Mouse (Mus musculus) cerebellum, postnatal 10 days (tissue): ENCODE results near the gene Banf2.

Source experiments
- DNase-seq, 2 experiments: peaks; one replicate each; pipeline ENCODE4 v3.0.0; 2021; ENCODE audit warnings: mixed read lengths in 2 of 2

Banf2 gene

GRCm38 (mm10) chr2:144032664-144033063 is at the start of gene Banf2:
TSS of gene Banf2 (plus strand) at chr2:144033059.
- no peak for DNase-seq

DNA sequence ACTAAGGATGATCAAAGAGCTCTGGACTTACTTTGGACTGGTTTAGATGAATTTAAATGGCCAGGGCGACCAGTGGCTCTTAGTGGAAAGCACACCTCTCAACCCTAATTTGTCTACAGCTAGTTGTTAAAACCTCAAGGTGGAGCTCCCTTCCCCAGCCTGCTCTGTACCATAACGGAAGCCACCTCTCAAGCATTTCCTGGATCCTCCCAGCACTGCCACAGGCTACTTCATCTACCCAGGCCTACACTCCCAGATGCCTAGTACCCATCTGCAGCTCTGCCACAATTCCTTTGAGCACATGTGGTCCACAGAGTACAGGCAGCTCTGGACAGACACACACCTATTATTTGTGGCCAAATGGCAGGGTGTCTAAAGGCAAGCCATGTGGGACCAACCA is 49.4 kb upstream of the Banf2 start:
- DNase-seq: no peak

DNA sequence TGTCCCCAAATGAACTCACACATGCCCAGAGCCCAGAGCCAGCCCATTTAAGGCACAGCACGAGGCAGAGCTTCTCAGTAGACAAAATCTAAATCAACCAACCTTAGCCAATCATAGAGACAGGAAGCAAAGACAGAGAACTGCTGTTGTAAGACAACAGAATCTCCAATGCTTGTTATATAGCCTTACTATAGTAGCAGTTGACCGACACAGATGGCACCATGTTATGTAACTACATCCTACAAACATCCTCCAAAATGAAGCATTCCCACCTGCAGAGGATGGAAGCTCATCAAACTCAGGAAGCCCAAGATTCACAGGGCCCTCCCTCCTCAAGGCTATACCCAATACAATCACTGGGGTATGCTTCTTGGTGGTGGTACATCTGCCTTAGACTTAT is 45.4 kb upstream of the Banf2 start:
- peak; percentile 38 to 42 for DNase-seq

GRCm38 (mm10) chr2:143988016-143988415 is 44.8 kb upstream of the Banf2 start:
- peak; percentile 49 to 51 for DNase-seq

DNA sequence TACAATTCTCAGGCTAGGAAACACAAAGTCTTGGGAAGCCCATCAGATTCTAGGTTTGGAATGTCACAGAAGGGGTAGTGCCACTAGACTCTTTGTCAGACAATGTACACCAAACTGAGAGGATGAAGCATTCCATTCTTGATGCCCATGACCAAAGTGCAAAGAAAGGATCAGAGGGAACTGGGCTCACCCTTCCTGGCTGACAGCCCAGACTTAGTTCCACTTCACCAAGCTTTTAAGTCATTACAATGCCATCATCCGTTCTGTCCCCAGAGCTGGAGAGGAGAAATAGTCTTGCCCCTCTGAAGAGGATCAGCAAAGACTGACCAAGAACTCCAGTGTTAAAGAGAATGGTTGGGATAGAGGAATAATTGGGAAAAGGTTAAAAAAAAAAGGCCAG is 41.9 kb upstream of the Banf2 start:
- peak; percentile 59 to 64 for DNase-seq

DNA sequence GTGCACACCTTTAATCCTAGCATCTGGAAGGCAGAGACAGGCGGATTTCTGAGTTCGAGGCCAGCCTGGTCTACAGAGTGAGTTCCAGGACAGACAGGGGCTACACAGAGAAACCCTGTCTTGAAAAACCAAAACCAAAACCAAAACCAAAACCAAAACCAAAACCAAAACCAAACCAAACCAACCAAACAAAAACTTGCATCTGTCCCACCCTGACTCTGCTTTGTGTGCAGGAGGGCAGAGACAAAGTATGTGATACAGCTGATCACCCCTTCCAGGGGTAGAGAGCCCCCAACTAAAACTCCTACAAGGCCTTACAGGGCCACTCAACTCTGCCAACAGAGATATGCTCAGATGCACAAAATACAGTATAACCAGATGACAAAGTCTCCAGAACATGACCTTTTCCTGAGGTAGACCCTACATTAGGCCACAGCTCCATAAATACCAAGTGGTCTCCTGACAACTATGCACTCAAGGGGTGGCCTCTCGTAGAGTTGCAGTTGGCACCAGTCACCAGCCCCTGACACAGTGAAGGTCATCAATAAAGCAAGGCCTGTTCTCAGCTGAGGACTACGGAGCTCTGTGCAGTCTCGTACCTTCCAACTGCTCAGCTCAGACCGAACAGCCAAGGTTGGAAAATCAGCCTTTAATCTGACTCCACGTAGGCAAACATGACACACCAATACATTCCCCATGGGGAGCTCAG is 40.7 kb upstream of the Banf2 start:
- DNase-seq: no peak

- DNase-seq: no peak
These were observed 39.9 kb upstream of the Banf2 start for GRCm38 (mm10) chr2:143992977-143993376.

GRCm38 (mm10) chr2:144002229-144002984 is 30.5 kb upstream of the Banf2 start:
- DNase-seq: no peak

- peak; percentile 77 to 81 for DNase-seq
These were observed 29.3 kb upstream of the Banf2 start for GRCm38 (mm10) chr2:144003544-144003943.

- no peak for DNase-seq
These were observed 27.5 kb upstream of the Banf2 start for GRCm38 (mm10) chr2:144005166-144005955.

GRCm38 (mm10) chr2:144006686-144007085 is 26.2 kb upstream of the Banf2 start:
- no peak for DNase-seq

DNA sequence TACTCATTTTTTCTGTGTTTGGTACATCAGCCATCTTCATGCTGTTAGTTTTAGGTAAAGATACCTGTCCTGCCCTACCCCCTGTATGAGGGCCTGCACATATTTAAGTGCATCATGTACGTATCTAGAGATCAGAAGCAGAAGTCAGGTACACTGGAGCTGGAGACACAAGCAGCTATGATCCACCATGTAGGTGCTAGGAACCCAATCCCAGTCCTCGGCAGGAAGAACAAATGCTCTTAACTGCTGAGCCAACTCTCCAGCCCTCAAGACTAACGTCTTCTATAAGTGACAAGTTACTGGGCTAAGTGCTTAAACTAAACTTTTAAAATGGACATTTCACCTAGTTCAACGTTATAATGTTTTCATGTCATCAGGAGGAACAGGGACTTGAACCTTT is 25.6 kb upstream of the Banf2 start:
- no peak for DNase-seq

- no peak for DNase-seq
These were observed 23.8 kb upstream of the Banf2 start for GRCm38 (mm10) chr2:144009081-144009480.

GRCm38 (mm10) chr2:144009551-144010281 is 23.1 kb upstream of the Banf2 start:
- DNase-seq: peak; percentile 22 to 34

- peak; percentile 89 to 91 for DNase-seq
These were observed 22.4 kb upstream of the Banf2 start for GRCm38 (mm10) chr2:144010282-144011044.

DNA sequence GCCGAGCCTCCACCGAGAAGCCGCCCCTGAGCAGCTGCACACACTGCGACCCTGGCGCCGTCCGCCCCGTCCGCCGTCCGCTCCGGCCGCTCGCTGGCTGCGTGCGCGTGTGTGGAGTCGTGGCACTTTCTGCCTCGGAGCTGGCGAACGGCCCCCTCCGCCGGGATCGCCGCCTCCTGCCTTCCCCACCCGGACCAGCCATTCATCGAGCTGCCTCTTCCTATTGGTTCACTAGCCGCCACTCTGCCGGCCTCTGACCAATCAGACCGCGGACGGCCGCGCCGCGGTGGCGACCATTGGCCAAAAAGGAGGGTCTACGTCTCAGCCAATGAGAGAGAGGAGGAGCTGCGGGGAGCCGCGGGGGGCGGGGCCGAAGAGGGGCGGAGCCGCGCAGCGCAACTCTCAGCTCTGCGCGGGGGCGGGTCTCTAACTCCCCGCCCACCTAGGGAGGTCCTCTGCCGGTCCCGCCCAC is 21.7 kb upstream of the Banf2 start, which contains the start of gene Rrbp1:
TSS of gene Rrbp1 (minus strand) at position 184 of the 472 bp plus-strand sequence.
- DNase-seq: peak; percentile 99 to 100

- DNase-seq: peak; percentile 73 to 78
These were observed 18.8 kb upstream of the Banf2 start for GRCm38 (mm10) chr2:144014051-144014450.

DNA sequence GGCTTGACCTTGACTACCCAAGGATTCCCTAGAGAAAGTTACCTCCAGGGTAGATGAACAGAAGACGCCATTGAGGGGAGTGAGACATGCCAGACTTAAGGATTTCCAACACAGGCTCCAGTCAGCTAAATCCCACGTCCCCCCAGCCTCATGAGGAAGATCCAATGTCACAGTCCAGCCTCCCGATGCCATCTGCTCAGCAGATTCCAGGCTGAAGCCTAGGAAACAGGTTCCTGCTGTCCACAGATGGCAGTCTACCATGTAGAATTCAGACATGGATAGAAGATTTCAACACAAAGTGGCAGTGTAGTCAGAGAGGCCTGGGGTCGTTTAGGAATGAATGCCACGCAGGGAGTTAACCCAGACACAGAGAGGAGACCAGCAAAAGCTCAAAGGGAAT is 18.4 kb upstream of the Banf2 start:
- DNase-seq: peak; percentile 82 to 83

GRCm38 (mm10) chr2:144015861-144016260 is 17.0 kb upstream of the Banf2 start:
- no peak for DNase-seq

- DNase-seq: no peak
These were observed 12.9 kb upstream of the Banf2 start for GRCm38 (mm10) chr2:144019971-144020370.

DNA sequence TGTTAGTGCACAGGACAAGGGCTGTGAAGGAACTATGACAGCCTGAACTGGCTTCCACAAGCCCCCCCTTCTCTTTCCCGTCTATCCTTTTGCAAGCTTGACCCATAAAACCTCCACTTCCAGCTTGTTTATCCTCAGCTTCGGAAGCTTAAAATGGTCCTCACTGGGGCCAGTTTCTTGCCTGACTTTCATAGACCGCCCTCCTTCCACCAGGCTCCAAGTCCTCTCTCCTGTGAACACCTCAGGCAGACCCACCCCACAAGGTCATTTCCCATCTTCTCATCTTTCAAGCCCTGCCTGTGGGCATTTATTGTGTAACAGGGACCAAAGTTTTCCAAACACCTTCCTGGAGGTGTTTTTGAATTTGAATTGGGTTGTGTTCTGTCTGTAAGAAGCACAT is 10.4 kb upstream of the Banf2 start:
- DNase-seq: no peak

GRCm38 (mm10) chr2:144025361-144025760 is 7.5 kb upstream of the Banf2 start:
- no peak for DNase-seq
